Mouse (Mus musculus): ENCODE results near the gene Nlrp6. TPM values are rescaled to one million over a fixed set of nuclear protein-coding genes. Genes with fewer than 3 reads are reported as not detected.

The Nlrp6 gene
- polyA plus RNA-seq, 1 experiment from 2014 or later, result not detected

DNA sequence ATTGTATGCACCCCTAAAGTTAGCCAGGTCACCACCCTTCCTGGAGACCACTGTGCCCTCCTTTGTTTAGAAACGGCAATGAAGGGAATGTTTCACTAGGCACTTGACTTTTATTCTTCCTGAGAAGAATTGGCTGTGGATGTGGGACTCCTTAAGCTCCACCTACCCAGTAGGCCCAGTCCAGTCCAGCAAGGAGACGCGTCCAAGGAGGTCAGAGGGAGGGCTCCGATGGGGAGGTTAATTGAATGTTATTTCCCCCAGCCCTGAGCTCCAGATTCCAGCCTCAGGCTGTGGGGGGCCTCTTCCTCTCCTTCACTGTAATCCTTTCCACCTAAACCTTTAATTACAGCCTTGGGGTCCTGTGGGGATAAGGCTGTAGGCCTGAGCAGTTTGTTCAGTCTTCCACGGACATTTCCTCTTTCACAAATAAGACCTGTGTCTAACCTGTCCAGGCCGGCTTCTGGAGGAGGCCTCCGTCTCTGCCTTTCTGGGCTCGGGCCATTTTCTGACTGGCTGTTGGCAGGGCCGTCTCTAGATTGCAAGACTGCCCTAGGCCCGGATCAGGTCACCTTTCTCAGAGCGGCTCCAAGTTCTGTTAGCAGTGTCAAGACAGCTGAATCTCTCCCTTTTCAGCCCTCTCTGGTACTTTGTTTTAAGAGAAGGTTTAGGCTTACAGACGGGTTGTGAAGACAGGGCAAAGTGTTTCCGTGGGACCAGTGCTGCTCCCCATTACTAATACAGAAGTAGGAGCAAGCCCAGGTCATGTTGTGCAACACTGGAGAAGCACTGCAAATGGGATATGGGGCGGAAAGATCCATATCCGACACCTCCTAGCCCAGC is 18.4 kb upstream of the Nlrp6 start:
- ATAC-seq (ENCODE audit: insufficient number of reproducible peaks, insufficient read depth, low FRiP score, low read depth), result no peak
- no peak overlapping the region for H3K27ac ChIP-seq (replicated peaks in 1 of 2; ENCODE audit: control insufficient read depth in 1 of 2, insufficient read depth in 1 of 2, low read depth in 2 of 2, low read length in 2 of 2)
- 82% methylated on average over 15 of the region's 15 CpGs for WGBS
- H3K9me3 ChIP-seq (ENCODE audit: control insufficient read depth, low read length), result no peaks in the 10 kb centered on the region
- peaks cover 6 to 8% of the 10 kb centered on the region in 2 experiments for H3K4me1 ChIP-seq (ENCODE audit: control insufficient read depth in 2 of 2, insufficient read depth in 2 of 2, low read length in 2 of 2)
- no peak overlapping the region for H3K4me2 ChIP-seq (ENCODE audit: low read length)
- no peak overlapping the region for H3K9ac ChIP-seq (ENCODE audit: low read length)
- peaks cover 23% of the 10 kb centered on the region for H3K36me3 ChIP-seq (ENCODE audit: control insufficient read depth, insufficient read depth, low read length)
- no peaks in the 10 kb centered on the region for H3K27me3 ChIP-seq (ENCODE audit: control insufficient read depth, insufficient read depth, low read length)
- no peak overlapping the region for H3K4me3 ChIP-seq (ENCODE audit: control insufficient read depth in 1 of 2, insufficient read depth in 1 of 2, low read depth in 1 of 2, low read length in 2 of 2)

DNA sequence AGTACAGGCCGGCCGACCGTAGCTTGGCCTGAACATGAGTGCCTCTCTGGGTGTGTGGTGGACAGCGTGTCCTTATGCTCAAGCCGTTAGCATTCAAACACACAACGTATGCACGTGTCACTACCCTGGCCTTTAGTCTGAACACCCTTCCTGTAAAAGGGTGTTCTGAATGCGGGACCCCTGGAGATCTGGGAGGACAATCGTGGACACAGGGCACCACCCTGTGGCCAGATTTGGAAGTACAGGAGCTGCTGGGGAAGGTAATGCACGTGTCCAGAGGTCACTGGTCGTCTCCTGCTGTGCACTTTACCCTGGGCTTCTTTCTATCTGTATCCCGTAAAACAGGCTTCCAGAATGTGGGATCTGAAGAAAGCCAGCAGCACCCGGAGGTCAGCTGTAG is 17.5 kb upstream of the Nlrp6 start:
- Histone ChIP-seq H3K27me3 (ENCODE audit: control insufficient read depth, insufficient read depth, low read length) (no peaks in the 10 kb centered on the region), H3K27ac (replicated peaks in 1 of 2; ENCODE audit: control insufficient read depth in 1 of 2, insufficient read depth in 1 of 2, low read depth in 2 of 2, low read length in 2 of 2) (no peak overlapping the region), H3K4me1 (ENCODE audit: control insufficient read depth in 2 of 2, insufficient read depth in 2 of 2, low read length in 2 of 2) (peaks cover 6 to 8% of the 10 kb centered on the region in 2 experiments), H3K9me3 (ENCODE audit: control insufficient read depth, low read length) (no peaks in the 10 kb centered on the region), H3K36me3 (ENCODE audit: control insufficient read depth, insufficient read depth, low read length) (peaks cover 13% of the 10 kb centered on the region), H3K4me3 (ENCODE audit: control insufficient read depth in 1 of 2, insufficient read depth in 1 of 2, low read depth in 1 of 2, low read length in 2 of 2) (no peak overlapping the region), H3K4me2 (ENCODE audit: low read length) (no peak overlapping the region), H3K9ac (ENCODE audit: low read length) (no peak overlapping the region)
- no peak for ATAC-seq (ENCODE audit: insufficient number of reproducible peaks, insufficient read depth, low FRiP score, low read depth)
- WGBS, result 24% methylated on average over 13 of the region's 13 CpGs

DNA sequence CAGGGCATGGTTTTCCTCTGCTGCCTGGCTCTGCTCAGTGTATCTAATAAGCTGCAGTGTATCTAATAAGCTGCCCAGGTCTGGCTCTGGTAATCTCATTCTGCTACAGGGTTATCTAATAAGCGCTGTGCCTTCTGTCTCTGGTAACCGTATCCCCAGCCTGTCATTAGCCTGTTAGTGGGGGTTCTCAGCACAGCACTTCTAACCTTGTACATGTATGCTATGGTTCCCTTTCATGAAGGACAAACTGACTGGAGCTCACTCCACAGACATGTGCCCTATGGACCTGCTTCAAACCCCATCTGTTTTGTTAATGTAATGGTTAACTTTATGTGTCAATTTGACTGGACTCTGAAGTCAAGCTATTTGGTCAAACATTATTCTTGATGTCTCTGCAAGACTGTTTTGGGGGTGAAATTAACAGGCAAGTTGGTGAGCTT is 15.0 kb upstream of the Nlrp6 start:
- no peak for ATAC-seq (ENCODE audit: insufficient number of reproducible peaks, insufficient read depth, low FRiP score, low read depth)
- Histone ChIP-seq H3K4me3 (ENCODE audit: control insufficient read depth in 1 of 2, insufficient read depth in 1 of 2, low read depth in 1 of 2, low read length in 2 of 2) (no peak overlapping the region), H3K36me3 (ENCODE audit: control insufficient read depth, insufficient read depth, low read length) (no peaks in the 10 kb centered on the region), H3K4me1 (ENCODE audit: control insufficient read depth in 2 of 2, insufficient read depth in 2 of 2, low read length in 2 of 2) (peaks cover 4 to 6% of the 10 kb centered on the region in 2 experiments), H3K27me3 (ENCODE audit: control insufficient read depth, insufficient read depth, low read length) (no peaks in the 10 kb centered on the region), H3K9ac (ENCODE audit: low read length) (no peak overlapping the region), H3K27ac (replicated peaks in 1 of 2; ENCODE audit: control insufficient read depth in 1 of 2, insufficient read depth in 1 of 2, low read depth in 2 of 2, low read length in 2 of 2) (no peak overlapping the region), H3K9me3 (ENCODE audit: control insufficient read depth, low read length) (no peaks in the 10 kb centered on the region), H3K4me2 (ENCODE audit: low read length) (no peak overlapping the region)
- 24% methylated on average over 2 of the region's 2 CpGs for WGBS

DNA sequence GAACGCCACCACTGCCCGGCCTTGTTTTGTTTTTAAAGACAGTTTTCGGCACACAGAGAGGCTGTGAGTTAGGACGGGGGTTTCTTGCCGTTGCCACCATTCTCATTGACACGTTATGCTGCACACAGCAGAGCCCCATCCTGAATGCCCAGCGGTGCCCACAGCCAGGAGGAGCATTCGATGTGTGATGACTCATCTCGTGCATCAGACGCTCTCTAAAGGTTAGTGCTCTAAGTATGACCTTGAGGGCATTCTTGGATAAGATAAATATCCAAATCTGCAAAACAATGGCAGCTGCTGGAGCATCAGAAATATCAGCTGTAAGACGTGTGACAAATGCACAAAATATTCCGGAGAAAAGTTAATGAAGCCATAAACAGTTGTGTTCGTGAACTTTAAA is 13.6 kb upstream of the Nlrp6 start:
- H3K4me1 ChIP-seq (ENCODE audit: control insufficient read depth in 2 of 2, insufficient read depth in 2 of 2, low read length in 2 of 2), result no peaks in the 10 kb centered on the region; a peak in 1 of 4 replicates
- no peak overlapping the region for H3K4me3 ChIP-seq (ENCODE audit: control insufficient read depth in 1 of 2, insufficient read depth in 1 of 2, low read depth in 1 of 2, low read length in 2 of 2)
- no peaks in the 10 kb centered on the region for H3K27me3 ChIP-seq (ENCODE audit: control insufficient read depth, insufficient read depth, low read length)
- H3K36me3 ChIP-seq (ENCODE audit: control insufficient read depth, insufficient read depth, low read length), result no peaks in the 10 kb centered on the region
- no peaks in the 10 kb centered on the region for H3K9me3 ChIP-seq (ENCODE audit: control insufficient read depth, low read length)
- H3K27ac ChIP-seq (replicated peaks in 1 of 2; ENCODE audit: control insufficient read depth in 1 of 2, insufficient read depth in 1 of 2, low read depth in 2 of 2, low read length in 2 of 2), result no peak overlapping the region
- H3K4me2 ChIP-seq (ENCODE audit: low read length), result no peak overlapping the region
- no peak overlapping the region for H3K9ac ChIP-seq (ENCODE audit: low read length)
- no peak for ATAC-seq (ENCODE audit: insufficient number of reproducible peaks, insufficient read depth, low FRiP score, low read depth)
- 72% methylated on average over 13 of the region's 13 CpGs for WGBS

DNA sequence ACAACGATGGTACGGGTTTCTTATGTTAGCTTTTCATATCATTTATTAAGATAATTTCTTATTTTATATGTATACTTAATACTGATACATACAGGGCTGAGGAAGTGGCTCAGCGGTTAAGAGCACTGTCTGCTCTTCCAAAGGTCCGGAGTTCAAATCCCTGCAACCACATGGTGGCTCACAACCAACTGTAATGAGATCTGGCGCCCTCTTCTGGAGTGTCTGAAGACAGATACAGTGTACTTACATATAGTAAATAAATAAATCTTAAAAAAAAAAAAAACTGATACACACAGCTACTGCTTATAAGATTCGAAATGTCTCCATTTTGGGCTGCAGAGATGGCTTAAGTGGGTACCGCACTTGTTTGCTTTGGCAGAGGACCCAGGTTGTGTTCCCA is 13.0 kb upstream of the Nlrp6 start:
- ATAC-seq (ENCODE audit: insufficient number of reproducible peaks, insufficient read depth, low FRiP score, low read depth), result no peak
- no peak overlapping the region for H3K4me2 ChIP-seq (ENCODE audit: low read length)
- H3K27ac ChIP-seq (replicated peaks in 1 of 2; ENCODE audit: control insufficient read depth in 1 of 2, insufficient read depth in 1 of 2, low read depth in 2 of 2, low read length in 2 of 2), result no peak overlapping the region
- no peaks in the 10 kb centered on the region for H3K9me3 ChIP-seq (ENCODE audit: control insufficient read depth, low read length)
- H3K4me1 ChIP-seq (ENCODE audit: control insufficient read depth in 2 of 2, insufficient read depth in 2 of 2, low read length in 2 of 2), result no peaks in the 10 kb centered on the region; a peak in 1 of 4 replicates
- no peak overlapping the region for H3K9ac ChIP-seq (ENCODE audit: low read length)
- H3K27me3 ChIP-seq (ENCODE audit: control insufficient read depth, insufficient read depth, low read length), result no peaks in the 10 kb centered on the region
- WGBS, result 82% methylated on average over 7 of the region's 7 CpGs
- H3K36me3 ChIP-seq (ENCODE audit: control insufficient read depth, insufficient read depth, low read length), result no peaks in the 10 kb centered on the region
- no peak overlapping the region for H3K4me3 ChIP-seq (ENCODE audit: control insufficient read depth in 1 of 2, insufficient read depth in 1 of 2, low read depth in 1 of 2, low read length in 2 of 2)

DNA sequence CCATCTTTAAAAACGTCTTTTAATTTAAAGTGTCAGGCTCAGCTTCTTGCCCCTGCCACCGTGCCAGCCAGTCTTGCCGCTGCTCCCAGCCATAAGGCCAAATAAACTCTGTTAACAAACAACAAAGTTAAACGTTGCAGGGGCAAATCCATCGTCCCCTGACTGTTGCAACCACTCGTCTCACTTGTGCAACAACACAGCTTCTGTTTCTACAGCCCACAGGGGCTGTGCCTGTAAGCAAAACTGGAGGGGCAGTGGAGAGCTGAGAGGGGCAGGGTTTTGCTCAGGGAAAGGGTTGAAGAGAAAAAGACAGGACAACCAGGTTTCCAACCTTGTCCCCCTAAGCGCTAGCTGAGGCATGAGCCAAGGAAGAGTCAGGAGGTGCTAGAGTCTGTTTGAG is 12.5 kb upstream of the Nlrp6 start:
- WGBS, result 48% methylated on average over 7 of the region's 7 CpGs
- no peak for ATAC-seq (ENCODE audit: insufficient number of reproducible peaks, insufficient read depth, low FRiP score, low read depth)
- Histone ChIP-seq H3K9ac (ENCODE audit: low read length) (no peak overlapping the region), H3K27ac (replicated peaks in 1 of 2; ENCODE audit: control insufficient read depth in 1 of 2, insufficient read depth in 1 of 2, low read depth in 2 of 2, low read length in 2 of 2) (no peak overlapping the region), H3K27me3 (ENCODE audit: control insufficient read depth, insufficient read depth, low read length) (no peaks in the 10 kb centered on the region), H3K36me3 (ENCODE audit: control insufficient read depth, insufficient read depth, low read length) (no peaks in the 10 kb centered on the region), H3K4me3 (ENCODE audit: control insufficient read depth in 1 of 2, insufficient read depth in 1 of 2, low read depth in 1 of 2, low read length in 2 of 2) (no peak overlapping the region), H3K4me1 (ENCODE audit: control insufficient read depth in 2 of 2, insufficient read depth in 2 of 2, low read length in 2 of 2) (no peaks in the 10 kb centered on the region; a peak in 1 of 4 replicates), H3K9me3 (ENCODE audit: control insufficient read depth, low read length) (no peaks in the 10 kb centered on the region), H3K4me2 (ENCODE audit: low read length) (peak overlapping the region; percentile 65; the same call in 1 of the 2 replicates)

DNA sequence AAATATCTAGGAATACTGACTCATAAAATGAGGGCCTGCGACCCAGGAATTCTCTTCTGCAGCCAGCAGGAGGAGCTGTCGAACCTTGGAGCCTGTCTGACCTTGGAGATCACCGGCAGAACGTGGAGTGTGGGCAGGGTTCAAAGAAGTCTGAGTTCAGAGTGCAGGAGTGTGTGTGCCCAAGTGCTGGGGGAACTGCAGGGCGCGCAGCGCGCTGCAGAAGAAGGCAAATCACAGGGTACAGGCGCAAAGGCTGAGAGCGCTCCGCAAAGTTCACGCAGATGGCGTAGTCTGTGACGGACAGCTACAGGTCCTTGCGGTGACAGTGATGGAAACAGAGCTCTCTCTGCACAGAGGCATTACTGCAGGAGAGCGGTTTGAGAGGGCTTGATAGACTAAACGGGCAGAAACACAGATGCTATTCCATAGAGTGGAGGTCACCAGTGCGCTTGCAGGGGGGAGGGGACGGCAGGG is 12.0 kb upstream of the Nlrp6 start:
- Histone ChIP-seq H3K9ac (ENCODE audit: low read length) (peak overlapping the region; percentile 23), H3K27ac (replicated peaks in 1 of 2; ENCODE audit: control insufficient read depth in 1 of 2, insufficient read depth in 1 of 2, low read depth in 2 of 2, low read length in 2 of 2) (no peak overlapping the region), H3K36me3 (ENCODE audit: control insufficient read depth, insufficient read depth, low read length) (no peaks in the 10 kb centered on the region), H3K27me3 (ENCODE audit: control insufficient read depth, insufficient read depth, low read length) (no peaks in the 10 kb centered on the region), H3K4me2 (ENCODE audit: low read length) (peak overlapping the region; percentile 65), H3K4me1 (ENCODE audit: control insufficient read depth in 2 of 2, insufficient read depth in 2 of 2, low read length in 2 of 2) (no peaks in the 10 kb centered on the region; a peak in 1 of 4 replicates), H3K9me3 (ENCODE audit: control insufficient read depth, low read length) (no peaks in the 10 kb centered on the region), H3K4me3 (ENCODE audit: control insufficient read depth in 1 of 2, insufficient read depth in 1 of 2, low read depth in 1 of 2, low read length in 2 of 2) (peak overlapping the region; percentile 39 to 59)
- under 1% methylated on average over 19 of the region's 19 CpGs for WGBS
- 0 out of 2 replicates have a peak, but pooled peaks have one; percentile 35 for ATAC-seq (ENCODE audit: insufficient number of reproducible peaks, insufficient read depth, low FRiP score, low read depth)

Data from heart, embryonic 14.5 days (tissue).